18 mouse cellular contexts compared by ENCODE assay signal in the genomic region with DNA sequence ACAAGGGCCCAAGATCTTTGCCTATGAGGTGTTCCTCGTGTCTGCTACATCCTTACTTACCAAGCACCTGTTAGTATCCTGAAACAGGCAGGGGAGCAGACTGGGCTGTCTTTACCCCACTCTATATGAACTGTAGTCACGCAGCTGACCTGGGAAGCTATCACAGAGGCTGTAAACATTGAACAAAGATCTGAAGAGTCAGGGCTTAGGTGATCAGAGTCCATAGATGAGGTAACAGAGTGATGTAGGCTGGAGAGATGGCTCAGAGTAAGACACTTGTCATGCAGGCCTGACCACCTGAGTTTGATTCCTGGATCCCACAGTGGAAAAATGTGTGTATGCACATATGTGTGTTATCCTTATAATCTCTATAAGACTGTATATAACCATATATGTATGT.
"Had no signal": no experiment of that assay in that cellular context is flagged by ENCODE, and none has a peak within 500 bp of the region (broad histone marks: within the 10 kb centered on the region; RNA-seq: fewer than 3 reads in every experiment).

No protein-coding gene starts in this region.

- H3K27ac ChIP-seq: lung, embryonic 15.5 days; midbrain, embryonic 10.5 days; midbrain, embryonic 12.5 days; neural tube, embryonic 13.5 days; neural tube, embryonic 15.5 days had no signal

- H3K9ac ChIP-seq: lung, embryonic 15.5 days; midbrain, embryonic 12.5 days; neural tube, embryonic 13.5 days; neural tube, embryonic 15.5 days had no signal

- ATAC-seq: lung, postnatal 0 days; midbrain, embryonic 16.5 days had no signal

- H3K27me3 ChIP-seq: lung, embryonic 15.5 days; midbrain, embryonic 12.5 days; neural tube, embryonic 13.5 days; neural tube, embryonic 15.5 days had no signal

- H3K4me3 ChIP-seq: lung, embryonic 15.5 days; midbrain, embryonic 10.5 days; midbrain, embryonic 12.5 days; myocyte; neural tube, embryonic 13.5 days; neural tube, embryonic 15.5 days had no signal

- H3K9me3 ChIP-seq: lung, embryonic 15.5 days; midbrain, embryonic 10.5 days; midbrain, embryonic 12.5 days; neural tube, embryonic 15.5 days had no signal

- H3K4me2 ChIP-seq: lung, embryonic 15.5 days; midbrain, embryonic 12.5 days; neural tube, embryonic 13.5 days; neural tube, embryonic 15.5 days had no signal

- DNase-seq: lung, adult 2 months; lung, postnatal 4 days; midbrain, embryonic 14.5 days; retina, postnatal 1 day; right cerebral cortex, adult 18-20 months; right cerebral cortex, postnatal 25 days; right cerebral cortex, postnatal 4 days; thymus, adult 18-20 months; thymus, postnatal 14 days; thymus, postnatal 36 days had no signal

- H3K36me3 ChIP-seq: lung, embryonic 15.5 days; midbrain, embryonic 10.5 days; midbrain, embryonic 12.5 days; neural tube, embryonic 13.5 days; neural tube, embryonic 15.5 days had no signal
